Mouse (Mus musculus): ENCODE measurements around the gene Zdhhc18. TPM values are rescaled to one million over a fixed set of nuclear protein-coding genes. Genes with fewer than 3 reads are reported as not detected.

The Zdhhc18 gene
- polyA plus RNA-seq, 1 experiment from 2014 or later = 5.9 TPM

DNA sequence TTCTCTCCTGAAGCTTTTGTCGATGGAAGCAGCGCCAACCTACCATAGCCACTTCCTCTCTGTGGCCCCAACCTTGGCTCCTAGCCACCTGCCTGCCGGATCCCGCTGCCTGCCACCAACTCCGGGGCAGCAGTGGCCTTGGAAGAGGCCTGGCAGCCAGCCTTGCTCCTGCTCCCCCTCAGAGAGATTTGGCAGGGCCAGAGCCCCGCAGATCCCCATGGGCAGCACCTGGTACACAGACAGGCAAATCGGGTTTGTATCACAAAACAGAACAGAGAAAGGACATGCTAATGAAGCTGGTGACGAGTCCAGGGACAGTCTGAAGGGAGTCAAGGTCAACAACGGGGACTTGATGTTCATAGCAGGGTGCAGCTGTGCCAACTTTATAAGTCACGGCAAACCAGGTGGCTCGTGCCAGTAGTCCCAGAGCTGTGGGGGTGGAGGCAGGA is 86.8 kb downstream of the Zdhhc18 start:
- H3K9me3 ChIP-seq = peaks cover 3% of the 10 kb centered on the region; the same call in 1 of the 2 replicates
- no peak overlapping the region for H3K4me2 ChIP-seq (replicated peaks)
- no peaks in the 10 kb centered on the region for H3K4me1 ChIP-seq
- no peaks in the 10 kb centered on the region for H3K27me3 ChIP-seq
- H3K36me3 ChIP-seq = no peaks in the 10 kb centered on the region
- no peak overlapping the region for H3K9ac ChIP-seq
- 73% methylated on average over 11 of the region's 11 CpGs for WGBS
- no peak overlapping the region for H3K4me3 ChIP-seq
- no peak overlapping the region for H3K27ac ChIP-seq
- no peak for ATAC-seq (ENCODE audit: low FRiP score, low read depth)

DNA sequence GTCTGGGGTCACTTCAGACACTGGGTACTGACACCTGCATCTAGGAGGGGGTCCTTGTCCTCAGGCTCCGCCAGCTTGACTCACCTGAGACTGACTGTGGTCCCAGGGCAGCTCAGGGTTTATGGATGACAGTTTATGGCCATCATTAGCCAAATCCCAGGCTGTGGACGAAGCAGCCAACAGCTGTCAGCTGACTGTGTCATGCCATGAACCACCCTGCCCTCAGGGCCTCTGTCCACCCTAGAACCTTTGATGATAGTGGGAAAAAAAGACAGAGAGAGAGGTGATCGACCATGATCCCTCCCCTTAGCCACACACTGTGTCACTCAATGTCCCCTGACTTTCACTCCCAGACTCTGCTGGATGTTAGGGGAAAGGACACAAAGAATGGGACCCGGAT is 88.3 kb downstream of the Zdhhc18 start:
- no peaks in the 10 kb centered on the region for H3K36me3 ChIP-seq
- H3K27me3 ChIP-seq = no peaks in the 10 kb centered on the region
- 58% methylated on average over 4 of the region's 4 CpGs for WGBS
- no peaks in the 10 kb centered on the region for H3K4me1 ChIP-seq
- no peak for ATAC-seq (ENCODE audit: low FRiP score, low read depth)
- H3K4me2 ChIP-seq (replicated peaks) = no peak overlapping the region
- H3K27ac ChIP-seq = no peak overlapping the region
- no peak overlapping the region for H3K4me3 ChIP-seq
- H3K9me3 ChIP-seq = peaks cover 3% of the 10 kb centered on the region; the same call in 1 of the 2 replicates
- no peak overlapping the region for H3K9ac ChIP-seq

DNA sequence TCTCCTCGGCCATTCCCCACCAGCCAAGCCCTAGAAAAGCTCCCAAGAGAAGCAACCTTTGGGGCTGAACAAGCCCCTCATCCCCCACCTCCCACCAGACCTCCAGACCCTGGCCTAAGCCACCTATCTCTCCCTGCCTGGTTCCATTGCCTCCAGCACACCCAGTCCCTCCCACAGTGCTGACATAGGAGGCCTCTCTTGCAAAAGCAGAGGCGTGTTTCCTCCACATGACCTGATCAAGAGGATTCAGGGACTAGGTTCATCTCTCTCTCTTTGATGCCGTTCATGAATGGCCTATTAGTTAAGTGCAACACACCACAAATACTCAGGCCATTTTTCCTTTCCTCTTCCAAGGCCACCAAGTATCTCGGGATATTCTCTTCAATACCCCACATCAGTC is 90.1 kb downstream of the Zdhhc18 start:
- no peak overlapping the region for H3K9ac ChIP-seq
- no peak overlapping the region for H3K27ac ChIP-seq
- peaks cover 3% of the 10 kb centered on the region; the same call in 1 of the 2 replicates for H3K9me3 ChIP-seq
- ATAC-seq (ENCODE audit: low FRiP score, low read depth) = no peak
- H3K27me3 ChIP-seq = peaks cover 5% of the 10 kb centered on the region; the same call in 1 of the 2 replicates
- 79% methylated on average over 4 of the region's 4 CpGs for WGBS
- H3K4me1 ChIP-seq = no peaks in the 10 kb centered on the region
- no peak overlapping the region for H3K4me2 ChIP-seq (replicated peaks)
- no peaks in the 10 kb centered on the region for H3K36me3 ChIP-seq
- H3K4me3 ChIP-seq = no peak overlapping the region

DNA sequence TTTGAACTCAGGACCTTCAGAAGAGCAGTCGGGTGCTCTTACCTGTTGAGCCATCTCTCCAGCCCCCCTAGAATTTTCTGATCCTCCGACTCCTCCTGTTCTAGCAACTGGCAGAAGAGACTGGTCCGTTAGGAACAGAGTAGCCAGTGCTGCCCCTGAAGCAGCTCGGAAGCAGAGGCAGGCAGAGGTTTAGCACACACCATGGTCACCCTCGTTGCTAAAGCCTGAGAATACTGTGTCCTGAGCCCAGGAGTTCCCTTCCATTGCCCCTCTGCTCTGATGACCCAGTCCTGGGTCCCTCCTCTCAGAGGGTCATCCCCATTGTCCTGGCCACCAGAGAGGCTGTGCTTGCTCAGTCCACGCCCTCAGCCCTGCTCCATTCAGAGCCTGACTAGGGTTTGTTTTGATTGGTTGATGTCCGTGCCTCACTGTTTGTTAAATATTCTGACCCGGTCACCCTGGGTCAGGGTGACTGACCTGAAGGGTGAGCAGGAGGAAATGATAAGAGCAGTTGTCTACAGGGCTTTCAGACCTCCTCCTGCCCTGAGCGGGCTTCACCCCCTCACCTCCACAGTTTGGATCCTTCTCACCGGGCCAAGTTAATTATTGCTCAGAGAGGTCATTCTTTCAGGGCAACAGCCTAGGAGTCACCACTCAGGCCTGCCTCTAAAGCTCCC is 92.8 kb downstream of the Zdhhc18 start:
- WGBS = 38% methylated on average over 10 of the region's 10 CpGs
- ATAC-seq (ENCODE audit: low FRiP score, low read depth) = no peak
- Histone ChIP-seq H3K4me3 (no peak overlapping the region), H3K27me3 (peaks cover 22% of the 10 kb centered on the region; the same call in 1 of the 2 replicates), H3K9ac (no peak overlapping the region), H3K4me1 (no peaks in the 10 kb centered on the region), H3K4me2 (replicated peaks) (no peak overlapping the region), H3K27ac (no peak overlapping the region), H3K9me3 (no peaks in the 10 kb centered on the region), H3K36me3 (no peaks in the 10 kb centered on the region)

Small RNA genes within 50 kb of the gene (microRNA-seq; reads per million reads assigned to microRNA genes)
- gene Gm23158 = not detected

Other genes starting within 250 kb of the Zdhhc18 start
- 0.87 and 0.92 TPM in 2 replicates for gene Tent5b, start 170.0 kb downstream of the Zdhhc18 start, polyA plus RNA-seq (2015; fragmentation: Nextera tagmentation; extraction: Ambion mirVana)
- gene Trnp1, start 151.6 kb downstream of the Zdhhc18 start, polyA plus RNA-seq (2015; fragmentation: Nextera tagmentation; extraction: Ambion mirVana) = 3.3 and 3.5 TPM in 2 replicates
- gene Kdf1, start 131.2 kb downstream of the Zdhhc18 start, polyA plus RNA-seq (2015; fragmentation: Nextera tagmentation; extraction: Ambion mirVana) = 8.6 and 10.3 TPM in 2 replicates
- 291 and 309 TPM in 2 replicates for gene Nudc, start 104.2 kb downstream of the Zdhhc18 start, polyA plus RNA-seq (2015; fragmentation: Nextera tagmentation; extraction: Ambion mirVana)
- gene Nr0b2, start 96.8 kb downstream of the Zdhhc18 start, polyA plus RNA-seq (2015; fragmentation: Nextera tagmentation; extraction: Ambion mirVana) = 0.13 and 0.28 TPM in 2 replicates
- 7.5 and 9.5 TPM in 2 replicates for gene Gpatch3, start 75.4 kb downstream of the Zdhhc18 start, polyA plus RNA-seq (2015; fragmentation: Nextera tagmentation; extraction: Ambion mirVana)
- gene Gpn2, start 65.8 kb downstream of the Zdhhc18 start, polyA plus RNA-seq (2015; fragmentation: Nextera tagmentation; extraction: Ambion mirVana) = 18.0 and 19.6 TPM in 2 replicates
- gene Sfn, start 48.0 kb downstream of the Zdhhc18 start, polyA plus RNA-seq (2015; fragmentation: Nextera tagmentation; extraction: Ambion mirVana) = 68.0 and 81.3 TPM in 2 replicates
- gene Pigv, start 22.5 kb upstream of the Zdhhc18 start, polyA plus RNA-seq (2015; fragmentation: Nextera tagmentation; extraction: Ambion mirVana) = 14.7 and 17.1 TPM in 2 replicates
- gene Arid1a, start 106.6 kb upstream of the Zdhhc18 start, polyA plus RNA-seq (2015; fragmentation: Nextera tagmentation; extraction: Ambion mirVana) = 34.0 and 35.8 TPM in 2 replicates
- 38.4 and 42.2 TPM in 2 replicates for gene Rps6ka1, start 237.6 kb upstream of the Zdhhc18 start, polyA plus RNA-seq (2015; fragmentation: Nextera tagmentation; extraction: Ambion mirVana)